ENCODE assay signal across 12 mouse cellular contexts in genomic region chr6:142654561-142654960, GRCm38 (mm10). TPM values are rescaled to one million over a fixed set of nuclear protein-coding genes. Genes with fewer than 3 reads are reported as not detected.
"Had no signal": no experiment of that assay in that cellular context is flagged by ENCODE, and none has a peak within 500 bp of the region (broad histone marks: within the 10 kb centered on the region; RNA-seq: fewer than 3 reads in every experiment).

No protein-coding gene starts in this region.

- H3K4me3 ChIP-seq: limb, embryonic 13.5 days; midbrain, embryonic 13.5 days; myocyte; neural tube, embryonic 15.5 days had no signal

- H3K9me3 ChIP-seq: limb, embryonic 13.5 days; midbrain, embryonic 13.5 days; neural tube, embryonic 15.5 days had no signal

- H3K36me3 ChIP-seq: limb, embryonic 13.5 days; midbrain, embryonic 13.5 days; neural tube, embryonic 15.5 days had no signal

- H3K4me1 ChIP-seq: limb, embryonic 13.5 days; midbrain, embryonic 13.5 days; neural tube, embryonic 15.5 days had no signal

- H3K27me3 ChIP-seq: limb, embryonic 13.5 days; midbrain, embryonic 13.5 days; neural tube, embryonic 15.5 days had no signal

- H3K27ac ChIP-seq: limb, embryonic 13.5 days; liver, embryonic 14.5 days; midbrain, embryonic 13.5 days; neural tube, embryonic 15.5 days had no signal

- H3K9ac ChIP-seq: limb, embryonic 13.5 days; liver, embryonic 14.5 days; midbrain, embryonic 13.5 days; neural tube, embryonic 15.5 days had no signal

- DNase-seq: left cerebral cortex, postnatal 4 days; lung, adult 18-20 months; lung, postnatal 36 days; thymus, adult 18-20 months; thymus, postnatal 14 days had no signal

- H3K4me2 ChIP-seq: limb, embryonic 13.5 days; midbrain, embryonic 13.5 days; neural tube, embryonic 15.5 days had no signal

- ATAC-seq: inflammation-experienced regulatory T-cells, adult 6 months; midbrain, embryonic 13.5 days had no signal

RNA-seq across cellular contexts. Expression of gene Abcc9, which starts 47.6 kb away (rescaled TPM):
- total RNA-seq: megakaryocyte progenitor cell, adult 5-6 weeks had no signal
